Mouse (Mus musculus): ENCODE results near the gene Dnase1l2.
"Not testable (repeated sequence)": the region's sequence is repeated elsewhere in the genome, so short reads cannot be mapped to it uniquely, and the experiment has no call there.

Dnase1l2 gene

DNA sequence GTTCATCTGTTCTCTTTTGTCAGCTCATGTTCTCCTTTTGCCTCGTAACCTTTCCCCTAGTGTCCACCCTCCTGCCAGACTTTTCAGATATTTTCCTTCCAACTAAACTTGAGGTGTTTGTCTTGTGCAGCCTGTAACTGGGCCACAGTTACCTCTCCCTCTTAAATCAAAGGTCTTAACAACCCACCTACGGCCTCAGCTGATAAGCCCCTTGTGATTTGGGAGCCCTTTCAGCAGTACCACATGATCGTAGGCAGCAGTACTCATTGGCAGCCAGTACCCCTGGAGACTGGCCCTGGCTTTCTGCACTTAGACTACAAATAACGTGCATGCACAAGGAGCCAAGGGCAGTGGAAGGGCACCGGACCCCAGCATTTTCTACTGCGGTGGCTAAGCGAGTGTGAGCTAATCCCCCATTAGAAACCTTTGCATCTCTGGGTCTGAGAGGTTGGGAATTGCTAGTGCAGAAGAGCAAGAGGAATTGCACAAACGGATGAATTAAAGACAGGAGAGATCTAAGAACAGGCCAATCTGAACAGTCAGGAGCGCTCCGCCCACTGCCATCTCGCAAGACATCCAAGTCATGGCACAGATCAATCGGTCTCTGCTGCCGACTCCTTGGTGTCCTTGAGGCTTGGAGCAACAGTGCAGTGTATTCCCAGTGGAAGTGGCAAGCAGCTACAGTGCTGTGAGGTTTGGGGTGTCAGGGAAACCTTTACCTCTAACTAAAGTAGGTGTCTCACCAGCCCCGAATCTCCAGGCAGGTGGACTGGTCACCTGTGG, 13.5 kb downstream of the Dnase1l2 start:
- DNase-seq (ENCODE audit: low read depth): no peak

- no peak for DNase-seq (ENCODE audit: low read depth)
Observed at GRCm38 (mm10) chr17:24427170-24427557, 15.7 kb downstream of the Dnase1l2 start.

DNA sequence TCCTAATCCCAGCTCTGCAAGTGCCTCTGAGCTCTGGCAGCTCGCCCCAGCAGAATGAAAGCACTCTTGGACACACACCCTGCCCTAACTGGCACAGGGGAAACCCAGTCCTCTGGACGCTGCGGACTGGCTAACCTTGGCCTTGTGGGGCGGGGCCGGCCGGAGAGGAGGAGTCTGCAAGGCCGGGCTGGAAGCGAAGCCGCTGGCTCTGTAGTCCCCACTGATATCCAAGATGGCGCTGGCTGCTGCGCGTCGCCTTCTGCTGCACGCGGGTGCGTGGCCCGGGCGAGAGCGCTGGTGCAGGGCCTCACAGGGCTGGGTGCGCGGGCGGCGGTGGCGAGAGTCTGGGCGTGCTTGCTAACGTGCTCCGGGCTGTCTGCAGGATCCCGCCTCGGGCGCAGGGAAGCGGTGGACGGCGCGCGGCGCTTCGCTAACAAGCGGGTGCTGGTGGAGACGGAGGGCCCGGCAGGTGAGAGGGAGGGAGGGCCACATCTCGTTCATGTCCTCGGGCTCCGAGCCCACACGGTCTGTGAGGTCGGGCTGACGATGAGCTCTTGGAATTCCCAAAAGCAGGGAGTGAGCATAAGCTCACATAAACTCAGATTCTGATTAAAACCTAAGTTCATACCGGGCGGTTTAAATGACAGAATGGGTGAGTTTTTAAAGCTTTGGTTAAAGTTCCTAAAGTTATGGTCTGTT, 16.3 kb downstream of the Dnase1l2 start, which contains the start of gene Eci1:
Eci1 (plus strand) TSS at position 171 of the 699 bp plus-strand sequence.
- peak; percentile 77 for DNase-seq (ENCODE audit: low read depth)

- no peak for DNase-seq (ENCODE audit: low read depth)
Observed at GRCm38 (mm10) chr17:24425905-24426304, 17.0 kb downstream of the Dnase1l2 start.

GRCm38 (mm10) chr17:24425326-24425725, 17.6 kb downstream of the Dnase1l2 start:
- not testable (repeated sequence) for DNase-seq (ENCODE audit: low read depth)

- DNase-seq (ENCODE audit: low read depth): no peak
Observed at GRCm38 (mm10) chr17:24424489-24424888, 18.4 kb downstream of the Dnase1l2 start.

DNA sequence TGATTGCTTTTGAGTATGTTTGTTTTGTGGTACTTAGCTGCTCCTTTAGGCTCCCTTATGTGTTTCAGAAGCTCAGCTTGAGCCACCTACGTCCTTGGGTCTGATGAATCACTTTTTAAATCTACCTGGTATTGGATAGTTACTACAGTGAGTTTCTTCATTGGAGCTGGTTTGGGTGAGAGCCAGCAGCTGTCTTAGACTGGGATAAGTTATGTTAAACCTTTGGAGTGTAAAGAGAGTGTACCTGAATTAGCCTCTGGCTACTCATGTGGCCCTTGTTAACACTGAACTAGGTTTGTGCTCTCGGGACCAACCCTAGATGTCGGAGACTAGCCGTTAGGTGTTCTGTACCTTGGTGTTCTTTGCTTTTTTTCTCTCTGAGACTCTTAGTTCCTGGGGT, 19.8 kb downstream of the Dnase1l2 start:
- DNase-seq (ENCODE audit: low read depth): no peak

GRCm38 (mm10) chr17:24416051-24416652, 26.8 kb downstream of the Dnase1l2 start:
- no peak for DNase-seq (ENCODE audit: low read depth)

GRCm38 (mm10) chr17:24415011-24415410, 27.9 kb downstream of the Dnase1l2 start:
- no peak for DNase-seq (ENCODE audit: low read depth)

- DNase-seq (ENCODE audit: low read depth): peak; percentile 98
Observed at GRCm38 (mm10) chr17:24414230-24414976, 28.5 kb downstream of the Dnase1l2 start, which contains the start of gene Rnps1. Gene Rnps1, plus strand, starts transcription at chr17:24414565.

- DNase-seq (ENCODE audit: low read depth): peak; percentile 57
Observed at GRCm38 (mm10) chr17:24413557-24414211, 29.2 kb downstream of the Dnase1l2 start.

GRCm38 (mm10) chr17:24407116-24407803, 35.6 kb downstream of the Dnase1l2 start:
- no peak for DNase-seq (ENCODE audit: low read depth)

DNA sequence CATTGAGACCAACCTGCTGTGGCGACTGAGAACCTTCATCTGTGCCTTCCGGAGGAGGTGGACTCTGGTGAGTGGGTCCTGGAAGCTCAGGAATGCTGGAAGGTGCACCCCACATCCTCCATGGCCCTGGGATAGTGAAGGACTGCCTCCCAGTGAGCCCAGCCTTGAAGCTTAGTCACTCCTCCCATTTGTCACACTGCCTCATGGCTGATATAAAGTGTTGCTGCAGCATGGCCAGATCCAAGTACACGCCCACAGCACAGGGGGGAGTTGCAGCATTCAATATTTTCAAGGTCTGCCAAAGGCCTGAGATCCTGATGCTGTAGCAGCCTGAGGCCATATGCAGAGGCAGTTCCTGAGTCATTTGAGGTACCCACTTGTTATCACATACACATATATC, 40.5 kb downstream of the Dnase1l2 start:
- no peak for DNase-seq (ENCODE audit: low read depth)

DNA sequence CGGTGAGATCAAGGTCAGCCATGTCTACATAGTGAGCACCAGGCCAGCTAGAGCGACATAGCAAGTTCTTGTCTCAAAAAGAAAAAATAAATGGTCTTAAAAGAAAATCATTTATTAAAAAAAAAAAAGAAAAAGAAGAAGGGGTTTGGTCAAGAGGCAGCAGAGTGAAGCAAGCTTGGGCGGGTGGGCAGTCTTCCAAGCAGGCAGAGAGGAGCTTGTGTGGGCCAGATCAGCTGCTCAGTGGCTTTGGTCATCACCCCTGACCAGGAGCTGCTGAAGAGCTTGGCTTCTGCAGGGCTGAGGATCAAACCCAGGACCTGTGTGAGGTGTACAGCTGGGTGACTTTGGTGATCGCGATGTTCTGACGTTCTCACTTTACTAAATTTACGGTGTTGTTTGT, 48.4 kb downstream of the Dnase1l2 start:
- DNase-seq (ENCODE audit: low read depth): no peak

GRCm38 (mm10) chr17:24393527-24393926, 49.4 kb downstream of the Dnase1l2 start:
- no peak for DNase-seq (ENCODE audit: low read depth)

- DNase-seq (ENCODE audit: low read depth): peak; percentile 37
Observed at GRCm38 (mm10) chr17:24391149-24391548, 51.8 kb downstream of the Dnase1l2 start.
